Mouse (Mus musculus) hindbrain, embryonic 12.5 days (tissue): ENCODE data around the gene Atg101. TPM values are rescaled to one million over a fixed set of nuclear protein-coding genes. Genes with fewer than 3 reads are reported as not detected.

Source experiments
- ATAC-seq: fragments of 200-750 bp; cut with Nextera tagmentation; 2 replicates; pipeline ENCODE4 v1.8.0; 2017; ENCODE audit warnings: moderate TSS enrichment; ENCODE audit not compliant: low FRiP score
- H3K27ac ChIP-seq: fragments of 300-500 bp; sonication (generic); 2 replicates; pipeline ENCODE4 v1.5.1; 2016; ENCODE audit warnings: mild to moderate bottlenecking
- H3K27me3 ChIP-seq: fragments of 300-500 bp; sonication (generic); 2 replicates; pipeline ENCODE4 v1.6.1; 2016; ENCODE audit warnings: mild to moderate bottlenecking
- H3K36me3 ChIP-seq: fragments of 300-500 bp; sonication (generic); 2 replicates; pipeline ENCODE4 v1.6.1; 2016; ENCODE audit warnings: mild to moderate bottlenecking
- H3K4me1 ChIP-seq: fragments of 300-500 bp; sonication (generic); 2 replicates; pipeline ENCODE4 v1.6.1; 2016
- H3K4me2 ChIP-seq: fragments of 300-500 bp; sonication (generic); replicated peaks from 2 replicates; pipeline ENCODE4 v1.6.1; 2016; ENCODE audit warnings: mild to moderate bottlenecking
- H3K4me3 ChIP-seq: fragments of 300-500 bp; sonication (generic); 2 replicates; pipeline ENCODE4 v1.5.1; 2016; ENCODE audit warnings: mild to moderate bottlenecking
- H3K9ac ChIP-seq: fragments of 300-500 bp; sonication (generic); 2 replicates; pipeline ENCODE4 v1.6.1; 2016; ENCODE audit warnings: mild to moderate bottlenecking, moderate library complexity
- H3K9me3 ChIP-seq: fragments of 300-500 bp; sonication (generic); replicated peaks from 2 replicates; pipeline ENCODE4 v1.6.1; 2016; ENCODE audit warnings: mild to moderate bottlenecking
- WGBS: fragments of 180-500 bp; shearing (Covaris S2); methylation state at CpG from one replicate; pipeline ENCODE4 v1.1.7; 2016; 5-methylcytosine and 5-hydroxymethylcytosine counted together
- polyA plus RNA-seq: library from polyadenylated mRNA; unstranded; fragments of >200 nt; fragmentation: Nextera tagmentation; extraction: Ambion mirVana; gene quantifications from 2 replicates; pipeline ENCODE4 v1.2.1, GENCODE M21; 2016

The Atg101 gene
- 62.0 and 66.5 TPM in 2 replicates for polyA plus RNA-seq

- WGBS, result under 1% methylated on average over 61 of the region's 61 CpGs
- peak within 1 kb of the TSS; percentile 75 for H3K27ac ChIP-seq
Observed at GRCm38 (mm10) chr15:101283911-101284750, at the start of gene Atg101. Gene Atg101, plus strand, starts transcription at chr15:101284272.

GRCm38 (mm10) chr15:101234611-101235341 lies 49.3 kb upstream of the Atg101 start:
- Histone ChIP-seq H3K27ac (peak overlapping the region; percentile 7; the same call in 1 of the 2 replicates), H3K4me2 (no peak overlapping the region), H3K9ac (no peak overlapping the region), H3K9me3 (no peaks in the 10 kb centered on the region), H3K36me3 (peaks cover 20% of the 10 kb centered on the region; the same call in 1 of the 2 replicates), H3K27me3 (peaks cover 12% of the 10 kb centered on the region), H3K4me1 (peaks cover 26% of the 10 kb centered on the region), H3K4me3 (no peak overlapping the region)
- ATAC-seq, result no peak
- WGBS, result 71% methylated on average over 10 of the region's 10 CpGs

More at GRCm38 (mm10) chr15:101283911-101284750, at the start of gene Atg101:
- Histone ChIP-seq H3K27me3 (no peaks in the 10 kb centered on the region), H3K4me1 (peaks cover 15% of the 10 kb centered on the region), H3K9me3 (no peaks in the 10 kb centered on the region), H3K36me3 (peaks cover 26% of the 10 kb centered on the region), H3K4me2 (peak within 1 kb of the TSS; percentile 86), H3K9ac (peak within 1 kb of the TSS; percentile 89), H3K4me3 (peak within 1 kb of the TSS; percentile 92)
- ATAC-seq, result peak; percentile 90

GRCm38 (mm10) chr15:101235342-101235698 lies 48.8 kb upstream of the Atg101 start:
- Histone ChIP-seq H3K4me2 (no peak overlapping the region), H3K9ac (no peak overlapping the region), H3K36me3 (peaks cover 15% of the 10 kb centered on the region; the same call in 1 of the 2 replicates), H3K4me1 (peaks cover 26% of the 10 kb centered on the region), H3K27me3 (peaks cover 12% of the 10 kb centered on the region), H3K27ac (peak overlapping the region; percentile 7; the same call in 1 of the 2 replicates), H3K4me3 (no peak overlapping the region), H3K9me3 (no peaks in the 10 kb centered on the region)
- no peak for ATAC-seq
- WGBS, result 40% methylated on average over 5 of the region's 5 CpGs

GRCm38 (mm10) chr15:101235728-101236327 lies 48.2 kb upstream of the Atg101 start:
- Histone ChIP-seq H3K4me2 (no peak overlapping the region), H3K27me3 (peaks cover 12% of the 10 kb centered on the region), H3K4me1 (peaks cover 27% of the 10 kb centered on the region), H3K9me3 (no peaks in the 10 kb centered on the region), H3K36me3 (peaks cover 10% of the 10 kb centered on the region; the same call in 1 of the 2 replicates), H3K4me3 (no peak overlapping the region), H3K9ac (no peak overlapping the region; the same call in 1 of the 2 replicates), H3K27ac (0 out of 2 replicates have a peak overlapping the region, but pooled peaks have one; percentile 7)
- ATAC-seq, result no peak
- 32% methylated on average over 12 of the region's 12 CpGs for WGBS

GRCm38 (mm10) chr15:101236878-101237277 lies 47.2 kb upstream of the Atg101 start:
- H3K27ac ChIP-seq, result no peak overlapping the region
- H3K9me3 ChIP-seq, result no peaks in the 10 kb centered on the region
- H3K36me3 ChIP-seq, result no peaks in the 10 kb centered on the region
- no peak overlapping the region for H3K4me3 ChIP-seq
- peaks cover 25% of the 10 kb centered on the region for H3K4me1 ChIP-seq
- 7% methylated on average over 3 of the region's 3 CpGs for WGBS
- ATAC-seq, result no peak
- H3K4me2 ChIP-seq, result no peak overlapping the region
- peaks cover 13% of the 10 kb centered on the region for H3K27me3 ChIP-seq
- H3K9ac ChIP-seq, result no peak overlapping the region

GRCm38 (mm10) chr15:101238885-101239511 lies 45.1 kb upstream of the Atg101 start:
- H3K27ac ChIP-seq, result no peak overlapping the region
- 6% methylated on average over 28 of the region's 28 CpGs for WGBS
- peak; percentile 42; the same call in 1 of the 2 replicates for ATAC-seq

GRCm38 (mm10) chr15:101239821-101240220 lies 44.3 kb upstream of the Atg101 start:
- Histone ChIP-seq H3K9me3 (no peaks in the 10 kb centered on the region), H3K27me3 (peaks cover 4% of the 10 kb centered on the region), H3K4me2 (no peak overlapping the region), H3K27ac (no peak overlapping the region), H3K4me3 (no peak overlapping the region), H3K4me1 (peaks cover 25% of the 10 kb centered on the region), H3K36me3 (no peaks in the 10 kb centered on the region), H3K9ac (no peak overlapping the region)
- 65% methylated on average over 8 of the region's 8 CpGs for WGBS
- no peak for ATAC-seq

More at GRCm38 (mm10) chr15:101238885-101239511, 45.1 kb upstream of the Atg101 start:
- peak overlapping the region; percentile 50 for H3K4me2 ChIP-seq
- H3K4me1 ChIP-seq, result peaks cover 25% of the 10 kb centered on the region
- no peaks in the 10 kb centered on the region for H3K36me3 ChIP-seq
- peaks cover 7% of the 10 kb centered on the region for H3K27me3 ChIP-seq
- peak overlapping the region; percentile 28 for H3K4me3 ChIP-seq
- peak overlapping the region; percentile 59 for H3K9ac ChIP-seq
- H3K9me3 ChIP-seq, result no peaks in the 10 kb centered on the region

GRCm38 (mm10) chr15:101240799-101241204 lies 43.3 kb upstream of the Atg101 start:
- no peak overlapping the region for H3K9ac ChIP-seq
- no peak overlapping the region for H3K27ac ChIP-seq
- no peaks in the 10 kb centered on the region for H3K36me3 ChIP-seq
- peaks cover 4% of the 10 kb centered on the region for H3K27me3 ChIP-seq
- no peak overlapping the region for H3K4me3 ChIP-seq
- peak; percentile 49 for ATAC-seq
- no peaks in the 10 kb centered on the region for H3K9me3 ChIP-seq
- WGBS, result 10% methylated on average over 10 of the region's 10 CpGs
- peaks cover 19% of the 10 kb centered on the region for H3K4me1 ChIP-seq
- peak overlapping the region; percentile 32 for H3K4me2 ChIP-seq

- WGBS, result 74% methylated on average over 9 of the region's 9 CpGs
- Histone ChIP-seq H3K36me3 (no peaks in the 10 kb centered on the region), H3K27ac (no peak overlapping the region), H3K9me3 (no peaks in the 10 kb centered on the region), H3K9ac (no peak overlapping the region), H3K4me3 (no peak overlapping the region), H3K4me1 (peaks cover 18% of the 10 kb centered on the region), H3K4me2 (peak overlapping the region; percentile 32), H3K27me3 (peaks cover 4% of the 10 kb centered on the region)
- no peak for ATAC-seq
Observed at GRCm38 (mm10) chr15:101241236-101241635, 42.8 kb upstream of the Atg101 start.

- Histone ChIP-seq H3K4me1 (peaks cover 15% of the 10 kb centered on the region), H3K27ac (no peak overlapping the region), H3K4me3 (no peak overlapping the region), H3K9me3 (no peaks in the 10 kb centered on the region), H3K9ac (no peak overlapping the region), H3K4me2 (no peak overlapping the region), H3K27me3 (peaks cover 4% of the 10 kb centered on the region), H3K36me3 (no peaks in the 10 kb centered on the region)
- WGBS, result 74% methylated on average over 9 of the region's 9 CpGs
- ATAC-seq, result no peak
Observed at GRCm38 (mm10) chr15:101241853-101242252, 42.2 kb upstream of the Atg101 start.

- no peaks in the 10 kb centered on the region for H3K36me3 ChIP-seq
- H3K9me3 ChIP-seq, result no peaks in the 10 kb centered on the region
- H3K4me1 ChIP-seq, result peaks cover 14% of the 10 kb centered on the region
- no peak for ATAC-seq
- no peak overlapping the region for H3K4me2 ChIP-seq
- H3K4me3 ChIP-seq, result no peak overlapping the region
- 29% methylated on average over 8 of the region's 8 CpGs for WGBS
- H3K27ac ChIP-seq, result no peak overlapping the region
- no peak overlapping the region for H3K9ac ChIP-seq
- peaks cover 4% of the 10 kb centered on the region for H3K27me3 ChIP-seq
Observed at GRCm38 (mm10) chr15:101242645-101243044, 41.4 kb upstream of the Atg101 start.
